Mouse (Mus musculus) thymus, postnatal 25 days (tissue): ENCODE data around the gene Ypel3.
"Not testable (repeated sequence)": the region's sequence is repeated elsewhere in the genome, so short reads cannot be mapped to it uniquely, and the experiment has no call there.

Source experiments
- DNase-seq: peaks from one replicate; pipeline ENCODE4 v3.0.0; 2022

Ypel3 gene

GRCm38 (mm10) chr7:126767001-126767400, 9.8 kb upstream of the Ypel3 start:
- DNase-seq = no peak

GRCm38 (mm10) chr7:126770784-126771183, 6.0 kb upstream of the Ypel3 start:
- DNase-seq = no peak

GRCm38 (mm10) chr7:126773351-126773750, 3.4 kb upstream of the Ypel3 start:
- DNase-seq = no peak

- no peak for DNase-seq
Observed at GRCm38 (mm10) chr7:126774463-126774862, 2.3 kb upstream of the Ypel3 start.

GRCm38 (mm10) chr7:126775185-126775977, 1.4 kb upstream of the Ypel3 start:
- peak; percentile 45 for DNase-seq

GRCm38 (mm10) chr7:126775978-126776234, 849 bp upstream of the Ypel3 start:
- DNase-seq = no peak

GRCm38 (mm10) chr7:126777476-126777875, 721 bp downstream of the Ypel3 start:
- no peak for DNase-seq

GRCm38 (mm10) chr7:126778147-126778546, 1.4 kb downstream of the Ypel3 start:
- DNase-seq = no peak

GRCm38 (mm10) chr7:126779101-126779500, 2.3 kb downstream of the Ypel3 start:
- DNase-seq = not testable (repeated sequence)

- peak; percentile 89 for DNase-seq
Observed at GRCm38 (mm10) chr7:126779983-126780970, 3.5 kb downstream of the Ypel3 start.

GRCm38 (mm10) chr7:126780971-126781635, 4.3 kb downstream of the Ypel3 start, which contains the start of gene Tbx6:
Gene Tbx6, plus strand, starts transcription at chr7:126781483.
- DNase-seq = no peak

- no peak for DNase-seq
Observed at GRCm38 (mm10) chr7:126781661-126782370, 5.1 kb downstream of the Ypel3 start.

- DNase-seq = no peak
Observed at GRCm38 (mm10) chr7:126782693-126783092, 5.9 kb downstream of the Ypel3 start.

- DNase-seq = no peak
Observed at GRCm38 (mm10) chr7:126784469-126784868, 7.7 kb downstream of the Ypel3 start.

- DNase-seq = no peak
Observed at GRCm38 (mm10) chr7:126785056-126785455, 8.3 kb downstream of the Ypel3 start.

- DNase-seq = no peak
Observed at GRCm38 (mm10) chr7:126786142-126786541, 9.4 kb downstream of the Ypel3 start.

- no peak for DNase-seq
Observed at GRCm38 (mm10) chr7:126789141-126789540, 12.4 kb downstream of the Ypel3 start.

- peak; percentile 96 for DNase-seq
Observed at GRCm38 (mm10) chr7:126791851-126792720, 15.3 kb downstream of the Ypel3 start, which contains the start of gene Ppp4c. Gene Ppp4c, minus strand, starts transcription at chr7:126792496.

- no peak for DNase-seq
Observed at GRCm38 (mm10) chr7:126792721-126793443, 16.1 kb downstream of the Ypel3 start.

- DNase-seq = no peak
Observed at GRCm38 (mm10) chr7:126793456-126794270, 16.9 kb downstream of the Ypel3 start.
